Mouse (Mus musculus) megakaryocyte progenitor cell, adult 5-6 weeks (primary cell): ENCODE results near the gene Jak1. TPM values are rescaled to one million over a fixed set of nuclear protein-coding genes. Genes with fewer than 3 reads are reported as not detected.
"Not testable (repeated sequence)": the region's sequence is repeated elsewhere in the genome, so short reads cannot be mapped to it uniquely, and the experiment has no call there.

Experiments
- ATAC-seq: replicated peaks from 2 replicates; pipeline ENCODE4 v1.8.0; 2016; ENCODE audit warnings: mild to moderate bottlenecking, moderate TSS enrichment, inconsistent platforms; ENCODE audit not compliant: poor library complexity
- total RNA-seq, 2 experiments: library from RNA; stranded (forward) in 1 of 2; stranded (reverse) in 1 of 2; fragments of 157-497, 149-512 nt in 1 of 2; fragments of 200-1000 nt in 1 of 2; gene quantifications; 2 replicates each; pipeline versions ENCODE4 v1.2.3 to v1.2.4; 2015 to 2017

Gene Jak1
- total RNA-seq, 2 experiments from 2014 or later = 56.6 to 69.1 TPM

- ATAC-seq = no peak
Measured at GRCm38 (mm10) chr4:101280119-101280518, 15.0 kb upstream of the Jak1 start.

GRCm38 (mm10) chr4:101276456-101277070 is 11.5 kb upstream of the Jak1 start:
- no peak for ATAC-seq

GRCm38 (mm10) chr4:101275881-101276280 is 10.8 kb upstream of the Jak1 start:
- ATAC-seq = no peak

- ATAC-seq = no peak
Measured at GRCm38 (mm10) chr4:101270734-101271133, 5.7 kb upstream of the Jak1 start.

- ATAC-seq = not testable (repeated sequence)
Measured at GRCm38 (mm10) chr4:101268506-101268905, 3.4 kb upstream of the Jak1 start.

- ATAC-seq = no peak
Measured at GRCm38 (mm10) chr4:101265523-101265922, 441 bp upstream of the Jak1 start.

GRCm38 (mm10) chr4:101263968-101264740 is 928 bp downstream of the Jak1 start:
- ATAC-seq = peak; percentile 7; the same call in 1 of the 2 replicates

GRCm38 (mm10) chr4:101261596-101261995 is 3.5 kb downstream of the Jak1 start:
- ATAC-seq = no peak

GRCm38 (mm10) chr4:101260744-101261291 is 4.3 kb downstream of the Jak1 start:
- no peak; the same call in 1 of the 2 replicates for ATAC-seq

GRCm38 (mm10) chr4:101256526-101257210 is 8.4 kb downstream of the Jak1 start:
- ATAC-seq = no peak

GRCm38 (mm10) chr4:101254606-101255349 is 10.3 kb downstream of the Jak1 start:
- ATAC-seq = peak; percentile 16

GRCm38 (mm10) chr4:101254015-101254414 is 11.1 kb downstream of the Jak1 start:
- ATAC-seq = peak; percentile 52

- no peak for ATAC-seq
Measured at GRCm38 (mm10) chr4:101252781-101253622, 12.1 kb downstream of the Jak1 start.

GRCm38 (mm10) chr4:101252016-101252415 is 13.1 kb downstream of the Jak1 start:
- no peak for ATAC-seq

GRCm38 (mm10) chr4:101249977-101250743 is 14.9 kb downstream of the Jak1 start:
- no peak for ATAC-seq

GRCm38 (mm10) chr4:101247355-101247754 is 17.7 kb downstream of the Jak1 start:
- peak; percentile 22; the same call in 1 of the 2 replicates for ATAC-seq

- ATAC-seq = peak; percentile 59
Measured at GRCm38 (mm10) chr4:101246569-101246968, 18.5 kb downstream of the Jak1 start.

- peak; percentile 29; the same call in 1 of the 2 replicates for ATAC-seq
Measured at GRCm38 (mm10) chr4:101244257-101245011, 20.6 kb downstream of the Jak1 start.
